Mouse (Mus musculus) CH12.LX (cell line): Measurements from ENCODE around the gene Cops7a. TPM values are rescaled to one million over a fixed set of nuclear protein-coding genes. Genes with fewer than 3 reads are reported as not detected.

ENCODE experiments used
- DNase-seq: peaks from one replicate; pipeline ENCODE4 v3.0.0-alpha.2; 2013; ENCODE audit errors: extremely low read depth
- H3K27ac ChIP-seq: 2 replicates; pipeline ENCODE4 v1.5.1; 2012; ENCODE audit warnings: low read depth, mild to moderate bottlenecking, control low read depth, moderate library complexity; ENCODE audit not compliant: insufficient read depth
- H3K27me3 ChIP-seq: replicated peaks from 2 replicates; pipeline ENCODE3; 2012; ENCODE audit warnings: inconsistent platforms
- H3K36me3 ChIP-seq, 2 experiments: replicated peaks in 1 of 2; 2 replicates each; pipeline versions ENCODE3 to v1.6.1; 2012; ENCODE audit warnings: inconsistent platforms in 1 of 2, low read length in 1 of 2, mild to moderate bottlenecking in 1 of 2, mixed read lengths in 1 of 2, moderate library complexity in 1 of 2; ENCODE audit not compliant: control insufficient read depth in 1 of 2, insufficient read depth in 1 of 2
- H3K4me1 ChIP-seq, 2 experiments: 2 replicates each; pipeline ENCODE4 v1.6.1; 2012; ENCODE audit warnings: inconsistent platforms in 1 of 2, moderate library complexity in 1 of 2; ENCODE audit not compliant: insufficient read depth in 2 of 2, control insufficient read depth in 1 of 2
- H3K4me2 ChIP-seq: 2 replicates; pipeline ENCODE4 v1.6.1; 2012; ENCODE audit warnings: low read depth, mild to moderate bottlenecking, control low read depth; ENCODE audit not compliant: poor library complexity, insufficient read depth, severe bottlenecking
- H3K4me3 ChIP-seq, 3 experiments: fragments of 150-350 bp in 1 of 3; sonication (generic) in 1 of 3; replicated peaks in 1 of 3; 2 replicates each; pipeline versions ENCODE3 to v1.5.1; 2011 to 2012; ENCODE audit warnings: low read depth in 2 of 3, low read length in 2 of 3, mild to moderate bottlenecking in 2 of 3, moderate library complexity in 2 of 3, control low read depth in 1 of 3, improper control_type of control experiment in 1 of 3, inconsistent platforms in 1 of 3, mixed read lengths in 1 of 3; ENCODE audit not compliant: poor library complexity in 1 of 3
- H3K79me2 ChIP-seq: replicated peaks from 2 replicates; pipeline ENCODE4 v1.6.1; 2012; ENCODE audit warnings: mild to moderate bottlenecking, moderate library complexity; ENCODE audit not compliant: control insufficient read depth, poor library complexity, insufficient read depth, severe bottlenecking; ENCODE audit errors: extremely low read depth
- H3K9ac ChIP-seq: 2 replicates; pipeline ENCODE4 v1.6.1; 2012; ENCODE audit warnings: low read depth, mild to moderate bottlenecking, control low read depth, moderate library complexity; ENCODE audit not compliant: insufficient read depth
- H3K9me3 ChIP-seq: replicated peaks from 2 replicates; pipeline ENCODE3; 2012; ENCODE audit warnings: low read length, inconsistent platforms, mixed read lengths
- BHLHE40 ChIP-seq: IDR thresholded peaks from 2 replicates; pipeline ENCODE4 v1.6.1; 2011; ENCODE audit warnings: mild to moderate bottlenecking, low read depth, low read length, improper control_type of control experiment
- CHD1 ChIP-seq: IDR thresholded peaks from 2 replicates; pipeline ENCODE4 v1.6.1; 2012; ENCODE audit warnings: low read depth, low read length, improper control_type of control experiment, inconsistent platforms
- CHD2 ChIP-seq: IDR thresholded peaks from 2 replicates; pipeline ENCODE4 v1.6.1; 2011; ENCODE audit warnings: low read length, improper control_type of control experiment
- CTCF ChIP-seq, 2 experiments: IDR thresholded peaks in 1 of 2; conservative IDR thresholded peaks in 1 of 2; 2 replicates each; pipeline ENCODE4 v1.5.1; 2011 to 2012; ENCODE audit warnings: low read depth in 2 of 2, low read length in 2 of 2, improper control_type of control experiment in 1 of 2, inconsistent platforms in 1 of 2, mild to moderate bottlenecking in 1 of 2, moderate library complexity in 1 of 2
- E2F4 ChIP-seq: IDR thresholded peaks from 2 replicates; pipeline ENCODE4 v1.6.1; 2011; ENCODE audit warnings: low read depth, low read length, improper control_type of control experiment; ENCODE audit not compliant: insufficient replicate concordance
- ELF1 ChIP-seq: IDR thresholded peaks from 2 replicates; pipeline ENCODE4 v1.6.1; 2014; ENCODE audit warnings: low read depth, mild to moderate bottlenecking, inconsistent platforms, low read length, improper control_type of control experiment
- EP300 ChIP-seq: IDR thresholded peaks from 2 replicates; pipeline ENCODE4 v1.6.1; 2011; ENCODE audit warnings: low read length, improper control_type of control experiment
- ETS1 ChIP-seq: conservative IDR thresholded peaks from 2 replicates; pipeline ENCODE4 v1.6.1; 2012; ENCODE audit warnings: low read depth, mild to moderate bottlenecking, inconsistent platforms, low read length, improper control_type of control experiment, moderate library complexity
- GABPA ChIP-seq: IDR thresholded peaks from 2 replicates; pipeline ENCODE4 v1.6.1; 2012; ENCODE audit warnings: low read depth, low read length, improper control_type of control experiment, inconsistent platforms; ENCODE audit not compliant: insufficient replicate concordance
- HCFC1 ChIP-seq: IDR thresholded peaks from 2 replicates; pipeline ENCODE4 v1.6.1; 2012; ENCODE audit warnings: low read depth, mild to moderate bottlenecking, inconsistent platforms, low read length, improper control_type of control experiment
- IRF4 ChIP-seq: IDR thresholded peaks from 2 replicates; pipeline ENCODE4 v1.6.1; 2014; ENCODE audit warnings: low read depth, mild to moderate bottlenecking, inconsistent platforms, low read length, improper control_type of control experiment
- JUN ChIP-seq: IDR thresholded peaks from 2 replicates; pipeline ENCODE4 v1.6.1; 2011; ENCODE audit warnings: low read depth, mild to moderate bottlenecking, low read length, improper control_type of control experiment, moderate library complexity; ENCODE audit not compliant: insufficient read depth
- JUND ChIP-seq: conservative IDR thresholded peaks from 2 replicates; pipeline ENCODE4 v1.6.1; 2011; ENCODE audit warnings: low read depth, low read length, improper control_type of control experiment
- KAT2A ChIP-seq: IDR thresholded peaks from 2 replicates; pipeline ENCODE4 v1.6.1; 2012; ENCODE audit warnings: low read length, improper control_type of control experiment, inconsistent platforms; ENCODE audit not compliant: insufficient replicate concordance
- MAFK ChIP-seq: IDR thresholded peaks from 2 replicates; pipeline ENCODE4 v1.6.1; 2011; ENCODE audit warnings: low read length, improper control_type of control experiment; ENCODE audit not compliant: insufficient replicate concordance
- MAX ChIP-seq: IDR thresholded peaks from 2 replicates; pipeline ENCODE4 v1.6.1; 2011; ENCODE audit warnings: low read length, improper control_type of control experiment
- MAZ ChIP-seq: IDR thresholded peaks from 2 replicates; pipeline ENCODE4 v1.6.1; 2012; ENCODE audit warnings: low read depth, mild to moderate bottlenecking, inconsistent platforms, low read length, improper control_type of control experiment, moderate library complexity
- MEF2A ChIP-seq: IDR thresholded peaks from 2 replicates; pipeline ENCODE4 v1.6.1; 2014; ENCODE audit warnings: low read depth, mild to moderate bottlenecking, inconsistent platforms, low read length, improper control_type of control experiment, borderline replicate concordance
- MXI1 ChIP-seq: IDR thresholded peaks from 2 replicates; pipeline ENCODE4 v1.6.1; 2011; ENCODE audit warnings: mild to moderate bottlenecking, low read depth, low read length, improper control_type of control experiment
- MYC ChIP-seq: IDR thresholded peaks from 2 replicates; pipeline ENCODE4 v1.6.1; 2011; ENCODE audit warnings: low read depth, mild to moderate bottlenecking, improper control_type of control experiment, low read length
- NELFE ChIP-seq: IDR thresholded peaks from 2 replicates; pipeline ENCODE4 v1.6.1; 2011; ENCODE audit warnings: low read depth, low read length, improper control_type of control experiment
- NRF1 ChIP-seq: IDR thresholded peaks from 2 replicates; pipeline ENCODE4 v1.6.1; 2014; ENCODE audit warnings: low read depth, mild to moderate bottlenecking, inconsistent platforms, low read length, improper control_type of control experiment, moderate library complexity
- PAX5 ChIP-seq: IDR thresholded peaks from 2 replicates; pipeline ENCODE4 v1.6.1; 2012; ENCODE audit warnings: low read length, inconsistent platforms, mixed read lengths
- POLR2A ChIP-seq: IDR thresholded peaks from 2 replicates; pipeline ENCODE4 v1.6.1; 2011; ENCODE audit warnings: low read depth, mild to moderate bottlenecking, improper control_type of control experiment, low read length
- POLR2AphosphoS2 ChIP-seq: IDR thresholded peaks from 2 replicates; pipeline ENCODE4 v1.6.1; 2011; ENCODE audit warnings: low read depth, low read length, improper control_type of control experiment
- RAD21 ChIP-seq: IDR thresholded peaks from 2 replicates; pipeline ENCODE4 v1.6.1; 2011; ENCODE audit warnings: low read depth, mild to moderate bottlenecking, low read length, improper control_type of control experiment, moderate library complexity
- RCOR1 ChIP-seq: conservative IDR thresholded peaks from 2 replicates; pipeline ENCODE4 v1.6.1; 2012; ENCODE audit warnings: low read depth, mild to moderate bottlenecking, inconsistent platforms, low read length, improper control_type of control experiment
- SIN3A ChIP-seq: IDR thresholded peaks from 2 replicates; pipeline ENCODE4 v1.6.1; 2012; ENCODE audit warnings: low read length, improper control_type of control experiment, inconsistent platforms
- SMC3 ChIP-seq: IDR thresholded peaks from 2 replicates; pipeline ENCODE4 v1.6.1; 2011; ENCODE audit warnings: low read depth, low read length, improper control_type of control experiment
- TBP ChIP-seq: conservative IDR thresholded peaks from 2 replicates; pipeline ENCODE4 v1.6.1; 2011; ENCODE audit warnings: low read depth, low read length, improper control_type of control experiment
- TCF12 ChIP-seq: IDR thresholded peaks from 2 replicates; pipeline ENCODE4 v1.6.1; 2014; ENCODE audit warnings: low read depth, mild to moderate bottlenecking, inconsistent platforms, low read length, improper control_type of control experiment
- UBTF ChIP-seq: IDR thresholded peaks from 2 replicates; pipeline ENCODE4 v1.6.1; 2012; ENCODE audit warnings: low read depth, mild to moderate bottlenecking, inconsistent platforms, low read length, improper control_type of control experiment, moderate library complexity
- USF1 ChIP-seq: IDR thresholded peaks from 2 replicates; pipeline ENCODE4 v1.6.1; 2014; ENCODE audit warnings: low read depth, mild to moderate bottlenecking, inconsistent platforms, low read length, improper control_type of control experiment
- USF2 ChIP-seq: conservative IDR thresholded peaks from 2 replicates; pipeline ENCODE4 v1.6.1; 2011; ENCODE audit warnings: low read depth, low read length, improper control_type of control experiment
- ZC3H11A ChIP-seq: IDR thresholded peaks from 2 replicates; pipeline ENCODE4 v1.6.1; 2012; ENCODE audit warnings: low read depth, mild to moderate bottlenecking, inconsistent platforms, low read length, improper control_type of control experiment
- ZKSCAN1 ChIP-seq: IDR thresholded peaks from 2 replicates; pipeline ENCODE4 v1.6.1; 2012; ENCODE audit warnings: low read depth, inconsistent platforms, low read length, improper control_type of control experiment, borderline replicate concordance
- ZMIZ1 ChIP-seq: IDR thresholded peaks from 2 replicates; pipeline ENCODE4 v1.6.1; 2012; ENCODE audit warnings: low read depth, mild to moderate bottlenecking, inconsistent platforms, low read length, improper control_type of control experiment
- ZNF384 ChIP-seq: IDR thresholded peaks from 2 replicates; pipeline ENCODE4 v1.6.1; 2012; ENCODE audit warnings: low read depth, low read length, improper control_type of control experiment, inconsistent platforms
- dilution Hi-C: fragments of 300-500 bp; cut with MboI; formaldehyde crosslinking; loops from 2 replicates; pipeline ENCODE4 v1.14.3; 2020; ENCODE audit warnings: low sequenced_read_pairs; ENCODE audit not compliant: extremely low pct_unique_long_range_greater_than_20kb, extremely low pct_ligation_motif_present
- in situ Hi-C: fragments of 300-500 bp; cut with MboI; formaldehyde crosslinking; loops from 3 replicates; pipeline ENCODE4 v1.14.3; 2019; ENCODE audit warnings: low sequenced_read_pairs, low pct_ligation_motif_present, low pct_unique_long_range_greater_than_20kb, mixed read lengths
- polyA plus RNA-seq: library from polyadenylated mRNA; unstranded; fragments of >175 nt; gene quantifications from 2 replicates; pipeline ENCODE4 v1.2.1, GENCODE M21; 2012; ENCODE audit warnings: low read depth; ENCODE audit not compliant: insufficient read length
- total RNA-seq, 2 experiments: library from RNA; depleted of rRNA; stranded (reverse); fragments of 300-350 nt in 1 of 2; fragments of >200 nt in 1 of 2; gene quantifications; 2 replicates each; pipeline ENCODE4 v1.2.3; 2012 to 2014

Gene Cops7a
- total and polyA plus RNA-seq, 3 experiments: 73.2 to 114 (median 104) TPM

DNA sequence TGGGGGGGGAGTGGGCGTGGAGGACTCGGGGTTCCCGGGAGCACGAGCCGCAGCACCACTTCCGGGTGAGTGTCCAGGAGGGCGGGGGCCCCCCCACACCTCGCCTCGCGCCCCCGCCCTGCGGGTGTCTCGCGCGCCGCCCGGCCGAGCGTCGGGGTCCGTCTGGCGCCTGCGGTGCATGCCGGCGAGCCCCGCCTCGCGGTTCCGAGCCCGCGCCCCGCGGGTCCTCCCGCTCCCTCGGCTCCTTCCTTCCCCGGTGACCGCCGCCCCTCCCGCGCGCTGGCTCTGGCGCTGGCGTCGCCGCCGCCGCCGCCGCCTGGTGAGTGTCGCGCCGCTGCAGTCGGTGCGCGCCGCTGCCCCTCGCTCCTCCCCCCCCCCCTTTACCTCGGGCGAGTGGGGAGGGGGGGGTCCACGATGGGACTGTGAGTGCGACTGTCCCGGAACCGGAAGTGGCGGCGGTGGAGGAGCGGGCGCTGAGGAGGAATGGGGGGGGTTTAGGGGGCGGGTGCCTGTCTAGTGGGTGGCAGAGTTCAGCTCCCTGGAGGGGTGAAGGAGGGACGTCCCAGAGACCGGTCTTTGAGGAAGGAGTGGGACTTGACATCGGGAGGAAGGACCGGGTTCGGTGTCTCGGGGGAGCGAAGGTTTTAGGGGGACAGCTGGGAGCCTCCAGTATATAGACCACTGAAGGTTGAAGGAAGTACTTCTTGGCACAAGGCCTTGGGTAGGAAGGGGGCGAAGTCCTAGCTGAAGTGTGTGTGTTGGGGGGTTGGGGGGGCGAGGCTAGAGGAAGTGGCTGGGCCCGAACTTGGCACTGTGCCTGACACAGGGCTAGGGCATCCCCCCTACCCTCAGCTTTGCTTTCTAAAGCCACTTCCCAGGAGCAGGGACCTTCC lies 44.1 kb upstream of the Cops7a start:
- Histone ChIP-seq H3K27me3 (no peaks in the 10 kb centered on the region), H3K9ac (peak overlapping the region; percentile 91), H3K4me1 (peaks cover 0 to 42% of the 10 kb centered on the region in 2 experiments; a peak in 2 of 4 replicates), H3K9me3 (no peaks in the 10 kb centered on the region), H3K36me3 (peaks cover 20 to 34% of the 10 kb centered on the region in 2 experiments), H3K4me2 (peak overlapping the region; percentile 52), H3K4me3 (peak overlapping the region; percentile 79 to 84 (median 79)), H3K79me2 (peaks cover 32% of the 10 kb centered on the region), H3K27ac (peak overlapping the region; percentile 70)
- in situ Hi-C loops: no loop called here
- dilution Hi-C loops: no loop called here
- peak; percentile 88 for DNase-seq
- no peak for TF ChIP-seq E2F4
- no peak for TF ChIP-seq ZMIZ1
- TF ChIP-seq ETS1: no peak; the same call in 1 of the 2 replicates
- TF ChIP-seq ZC3H11A: no peak
- no peak for TF ChIP-seq BHLHE40
- no peak for TF ChIP-seq GABPA
- TF ChIP-seq ELF1: peak; percentile 79
- no peak for TF ChIP-seq TBP
- TF ChIP-seq SMC3: no peak
- no peak for TF ChIP-seq MAFK
- TF ChIP-seq MEF2A: no peak
- TF ChIP-seq RAD21: no peak
- no peak for TF ChIP-seq RCOR1
- TF ChIP-seq CHD1: no peak
- TF ChIP-seq SIN3A: no peak; the same call in 1 of the 2 replicates
- peak; percentile 53 for TF ChIP-seq POLR2A
- no peak for TF ChIP-seq USF1
- TF ChIP-seq CHD2: peak; percentile 30; the same call in 1 of the 2 replicates
- no peak for TF ChIP-seq MAX
- no peak for TF ChIP-seq CTCF (conservative IDR thresholded peaks at IDR 0.05 in 1 of 2, IDR thresholded peaks at IDR 0.05 in 1 of 2; ENCODE audit: low read depth in 2 of 2, low read length in 2 of 2)
- no peak for TF ChIP-seq POLR2AphosphoS2
- no peak for TF ChIP-seq MYC
- TF ChIP-seq EP300: no peak
- peak; percentile 49; the same call in 1 of the 2 replicates for TF ChIP-seq NELFE
- 0 out of 2 replicates have a peak, but pooled peaks have one; percentile 35 for TF ChIP-seq MXI1
- TF ChIP-seq HCFC1: peak; percentile 66
- TF ChIP-seq PAX5: no peak
- TF ChIP-seq TCF12: peak; percentile 38; the same call in 1 of the 2 replicates
- TF ChIP-seq NRF1: no peak
- peak; percentile 89 for TF ChIP-seq MAZ
- TF ChIP-seq ZKSCAN1: no peak
- no peak for TF ChIP-seq USF2
- 0 out of 2 replicates have a peak, but pooled peaks have one; percentile 16 for TF ChIP-seq KAT2A
- no peak for TF ChIP-seq JUN
- no peak for TF ChIP-seq ZNF384
- TF ChIP-seq IRF4: peak; percentile 7; the same call in 1 of the 2 replicates
- TF ChIP-seq JUND: no peak
- 0 out of 2 replicates have a peak, but pooled peaks have one; percentile 14 for TF ChIP-seq UBTF
